Mouse (Mus musculus): ENCODE measurements around the gene Il1rl1.

- TF ChIP-seq CTCF (IDR thresholded peaks at IDR 0.05; ENCODE audit: low read depth) (no peak), EP300 (IDR thresholded peaks at IDR 0.05; ENCODE audit: low read depth) (no peak)
Measured at GRCm38 (mm10) chr1:40409882-40410281, 19.5 kb upstream of the Il1rl1 start.
